Mouse (Mus musculus): ENCODE data around the gene Cyp24a1. TPM values are rescaled to one million over a fixed set of nuclear protein-coding genes. Genes with fewer than 3 reads are reported as not detected.

The Cyp24a1 gene
- not detected for polyA plus RNA-seq (2014; fragmentation: Illumina TruSeq; extraction: RNeasy Lipid Tissue Mini Kit (QIAGEN cat#74804))

GRCm38 (mm10) chr2:170497091-170497566 lies at the start of gene Cyp24a1:
Gene Cyp24a1, minus strand, starts transcription at chr2:170497145.

GRCm38 (mm10) chr2:170496154-170496930 lies 603 bp downstream of the Cyp24a1 start, which contains the start of gene Pfdn4:
Gene Pfdn4, plus strand, starts transcription at chr2:170496428.

Other genes with a start within 250 kb of the Cyp24a1 start
- 4.5 TPM for gene Bcas1, start 69.3 kb downstream of the Cyp24a1 start, polyA plus RNA-seq (2014; fragmentation: Illumina TruSeq; extraction: RNeasy Lipid Tissue Mini Kit (QIAGEN cat#74804))
- gene Pfdn4, start 717 bp downstream of the Cyp24a1 start, polyA plus RNA-seq (2014; fragmentation: Illumina TruSeq; extraction: RNeasy Lipid Tissue Mini Kit (QIAGEN cat#74804)) = 95.6 TPM
- gene 4930470P17Rik, start 104.9 kb upstream of the Cyp24a1 start, polyA plus RNA-seq (2014; fragmentation: Illumina TruSeq; extraction: RNeasy Lipid Tissue Mini Kit (QIAGEN cat#74804)) = not detected
- not detected for gene Dok5, start 234.7 kb upstream of the Cyp24a1 start, polyA plus RNA-seq (2014; fragmentation: Illumina TruSeq; extraction: RNeasy Lipid Tissue Mini Kit (QIAGEN cat#74804))

All from ovary, adult 10 weeks (tissue).